Mouse (Mus musculus): ENCODE measurements at regions not wholly inside any gene's neighbourhood (a gene's known extent, or its start where the extent isn't known, plus 50 kb on each side); places are given as distances from the start of the nearest gene placed in this dataset.

DNA sequence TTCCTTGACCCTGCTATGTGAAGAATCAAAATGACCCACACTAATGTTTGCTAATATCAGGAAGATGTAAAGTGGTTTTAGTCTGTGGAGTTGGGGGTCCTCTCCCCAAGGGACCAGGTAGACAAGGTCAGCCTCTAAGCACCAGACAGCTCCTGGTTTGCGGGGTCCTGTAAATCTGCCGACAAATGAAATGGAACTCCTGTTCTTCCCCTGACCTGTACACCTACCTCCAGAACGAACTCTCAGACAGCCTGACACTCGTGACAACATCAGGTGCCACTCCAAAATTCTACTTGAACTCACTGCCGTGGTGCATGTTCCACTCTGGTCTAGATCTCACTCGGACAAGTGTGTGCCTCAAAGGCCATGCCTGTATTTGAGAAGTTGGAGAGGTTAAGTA lies 121.8 kb upstream of the Cdkn3 start:
- no peak for DNase-seq (ENCODE audit: low spot score in 2 of 2)

DNA sequence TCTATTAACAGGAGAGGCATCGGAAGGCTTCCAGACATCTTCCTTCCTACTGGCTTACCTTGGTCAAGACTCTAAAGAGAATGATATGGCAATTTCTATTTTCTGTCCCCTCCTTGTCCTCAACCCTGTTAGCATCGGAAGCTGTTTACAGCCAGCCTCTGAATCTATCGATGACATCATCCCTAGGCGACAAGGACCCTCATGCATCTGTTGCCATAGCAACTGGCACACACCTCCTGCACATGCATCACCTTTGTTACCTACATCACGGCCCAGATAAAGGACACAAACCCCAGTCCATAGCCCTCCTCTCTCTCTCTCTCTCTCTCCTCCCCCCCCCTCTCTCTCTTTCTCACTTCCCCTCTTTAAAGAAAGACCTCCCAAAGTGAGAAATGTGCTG lies 123.1 kb upstream of the Cdkn3 start:
- no peak for DNase-seq (ENCODE audit: low spot score in 2 of 2)

DNA sequence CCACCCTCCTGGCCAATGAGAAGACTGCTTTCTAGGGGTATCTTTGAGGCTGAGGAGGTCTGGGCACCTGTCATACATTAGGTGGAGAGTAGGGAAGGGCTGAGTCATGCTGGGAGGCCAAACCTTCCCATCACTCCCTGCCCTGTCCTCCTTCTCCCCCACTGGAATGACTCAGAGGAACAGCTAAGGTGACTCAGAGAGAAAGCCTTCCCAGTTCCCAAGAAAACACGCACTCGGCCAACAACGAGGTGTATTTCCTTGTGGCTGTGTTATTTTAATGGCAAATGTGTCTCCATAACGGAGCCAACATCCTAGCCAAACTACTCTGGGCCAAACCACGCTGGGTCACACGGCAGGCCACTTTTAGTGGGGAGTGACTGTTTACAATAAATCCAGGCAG lies 124.0 kb upstream of the Cdkn3 start:
- DNase-seq (ENCODE audit: low spot score in 2 of 2) = no peak

DNA sequence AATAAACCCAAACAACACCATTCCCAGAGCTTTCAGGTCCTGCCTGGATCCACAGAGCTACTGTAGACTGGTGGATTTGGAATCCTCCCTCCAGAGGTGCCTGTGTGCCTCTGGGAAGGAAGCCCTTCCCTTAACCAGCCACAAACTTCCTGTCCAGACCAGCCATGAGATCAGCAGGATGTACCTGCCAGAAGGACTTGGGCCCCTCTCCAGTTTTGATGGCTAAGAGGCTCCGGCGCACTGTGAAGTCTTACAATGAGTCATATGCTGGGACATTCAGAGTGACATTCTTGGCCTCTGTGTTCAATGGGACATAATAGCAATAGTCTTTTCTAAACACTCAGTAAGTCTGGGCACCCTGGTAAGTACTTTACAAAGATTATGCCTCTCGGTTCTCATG lies 125.0 kb upstream of the Cdkn3 start:
- no peak for DNase-seq (ENCODE audit: low spot score in 2 of 2)

DNA sequence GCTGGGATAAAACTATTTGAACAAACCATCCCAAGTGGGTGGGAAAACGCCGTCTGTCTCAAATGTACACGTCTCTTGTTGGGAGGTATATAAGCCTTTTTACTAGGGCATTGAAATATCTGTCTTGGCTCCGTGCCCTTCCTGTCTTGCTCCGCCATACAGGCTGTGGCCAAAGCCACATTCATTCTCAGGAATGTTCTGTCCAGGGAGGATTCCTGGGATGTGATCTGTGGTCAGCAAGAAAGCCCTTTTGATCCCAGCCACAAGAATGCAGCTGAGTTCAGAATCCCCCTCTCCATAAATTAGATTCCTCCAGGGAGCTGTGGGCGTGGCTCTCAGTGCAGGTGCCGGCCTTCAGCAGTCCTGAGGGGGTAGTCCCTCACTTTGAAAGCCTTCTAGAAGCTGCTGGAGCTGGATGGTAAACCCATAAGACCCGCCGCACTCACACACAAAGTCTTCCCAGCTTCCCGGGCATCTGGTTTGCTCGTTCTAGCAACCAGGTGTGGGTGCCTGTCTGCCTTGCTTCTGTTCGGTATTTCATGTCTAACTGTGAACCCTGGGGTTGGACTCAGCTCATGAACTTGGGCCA lies 125.6 kb upstream of the Cdkn3 start:
- no peak for DNase-seq (ENCODE audit: low spot score in 2 of 2)

DNA sequence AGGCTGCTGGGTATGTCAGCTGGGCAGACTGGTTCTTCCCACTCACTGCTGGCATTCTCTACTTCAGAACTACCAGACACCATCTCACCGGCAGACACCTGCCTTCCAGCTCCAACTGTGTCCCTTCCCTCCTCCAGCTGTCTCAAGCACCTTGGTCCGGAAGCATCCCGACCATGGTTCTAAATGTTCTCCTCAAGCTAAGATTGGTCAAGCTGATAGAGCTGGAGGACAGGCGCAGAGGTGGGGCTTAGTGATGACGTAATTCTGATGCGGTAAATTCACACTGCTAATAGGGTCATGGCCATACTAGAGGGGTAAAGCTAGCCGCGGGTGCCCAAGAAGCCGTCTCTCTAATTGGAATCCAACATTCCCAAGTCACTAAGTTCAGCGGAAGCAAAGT lies 126.1 kb upstream of the Cdkn3 start:
- DNase-seq (ENCODE audit: low spot score in 2 of 2) = no peak

DNA sequence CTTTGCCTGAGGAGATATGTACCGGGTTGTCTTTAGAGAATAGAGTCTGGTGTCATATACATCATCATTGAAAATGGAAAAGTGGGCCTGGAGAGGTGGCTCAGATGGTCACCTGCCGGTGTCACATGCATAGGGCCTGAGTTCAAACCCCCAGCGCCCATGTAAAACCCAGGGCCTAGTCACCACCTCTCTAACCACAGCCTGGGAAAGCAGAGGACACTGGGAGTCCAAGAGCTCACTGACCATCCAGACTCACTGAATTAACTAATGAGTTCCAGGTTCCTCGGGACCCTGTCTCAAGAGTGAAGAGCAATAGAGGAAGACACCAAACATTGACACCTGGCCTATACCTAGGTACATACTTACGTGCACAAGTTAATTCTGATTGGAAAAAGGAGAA lies 132.7 kb upstream of the Cdkn3 start:
- no peak for DNase-seq (ENCODE audit: low spot score in 2 of 2)

DNA sequence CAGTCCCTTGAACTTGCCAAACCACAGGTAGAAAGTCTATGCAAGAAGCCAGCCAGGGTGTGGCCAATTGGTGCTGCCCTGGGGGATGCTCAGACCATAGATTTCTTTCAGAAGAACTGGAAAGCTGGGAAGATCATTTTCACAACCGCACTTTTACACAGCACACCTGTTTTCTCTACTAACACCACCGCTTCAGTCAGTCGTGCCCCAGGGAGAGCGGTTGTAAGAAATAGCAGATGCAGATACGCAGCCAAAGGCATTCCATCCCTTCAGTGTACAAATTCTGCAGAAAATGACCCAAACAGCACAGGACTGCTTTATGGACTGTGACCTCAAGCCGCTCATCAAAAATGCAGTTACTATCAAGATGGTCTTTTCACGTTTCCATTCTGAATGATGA lies 134.6 kb upstream of the Cdkn3 start:
- no peak for DNase-seq (ENCODE audit: low spot score in 2 of 2)

DNA sequence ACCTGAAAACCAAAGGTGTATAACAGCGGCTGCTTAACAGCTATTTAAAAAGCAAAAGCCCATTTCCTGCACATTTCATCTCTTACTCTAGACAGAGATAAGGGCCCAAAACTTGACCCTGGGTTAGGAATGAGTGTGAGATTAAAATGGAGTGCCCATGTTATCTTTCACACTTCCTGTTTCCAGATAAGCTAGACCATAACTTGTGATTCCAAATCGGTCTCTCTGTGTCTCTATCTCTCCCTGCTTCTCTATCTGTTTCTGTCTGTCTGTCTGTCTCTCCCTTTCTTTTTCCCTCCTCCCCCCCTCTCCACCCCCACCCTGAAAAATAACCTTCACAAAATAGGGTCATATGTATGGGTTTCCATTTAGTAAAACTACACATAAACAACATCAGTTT lies 136.7 kb upstream of the Cdkn3 start:
- DNase-seq (ENCODE audit: low spot score in 2 of 2) = no peak

DNA sequence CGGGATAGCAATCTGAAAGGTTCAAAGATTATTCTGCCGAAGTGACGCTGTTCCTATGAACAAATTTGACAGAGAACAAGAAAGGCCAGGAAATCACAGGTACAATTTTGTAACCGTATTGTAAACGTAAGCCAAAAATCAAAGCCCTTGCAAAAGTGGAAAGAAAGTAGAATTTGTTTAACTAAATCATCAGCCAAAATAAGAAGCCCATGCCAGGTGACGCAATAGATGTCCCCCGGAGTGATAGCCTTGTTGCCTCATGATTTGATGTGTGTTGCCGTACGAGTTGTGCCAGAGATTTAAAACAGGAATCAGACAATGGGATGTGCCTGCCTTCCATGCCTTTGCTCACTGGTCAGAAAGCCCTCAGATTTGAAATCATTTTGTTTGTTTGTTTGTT lies 144.3 kb upstream of the Cdkn3 start:
- DNase-seq (ENCODE audit: low spot score in 2 of 2) = no peak

DNA sequence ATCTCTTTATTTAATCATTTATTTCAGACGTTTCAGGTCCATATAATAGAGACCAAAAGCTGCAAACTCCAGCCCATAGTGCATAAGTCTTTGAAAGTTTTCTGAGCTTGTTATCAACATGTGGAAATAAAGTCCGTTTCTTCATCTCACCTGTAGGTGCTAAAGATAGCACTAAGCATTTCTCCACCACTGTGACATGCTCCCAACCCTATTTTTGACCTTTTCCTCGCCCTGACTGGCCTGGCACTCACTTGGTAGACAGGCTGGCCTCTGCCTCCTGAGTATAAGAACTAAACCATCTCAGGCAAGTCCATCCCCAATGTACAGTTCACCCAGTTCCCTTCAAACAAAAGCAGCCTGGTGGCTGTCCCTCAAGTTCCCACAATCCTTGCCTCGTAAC lies 145.4 kb upstream of the Cdkn3 start:
- no peak for DNase-seq (ENCODE audit: low spot score in 2 of 2)

DNA sequence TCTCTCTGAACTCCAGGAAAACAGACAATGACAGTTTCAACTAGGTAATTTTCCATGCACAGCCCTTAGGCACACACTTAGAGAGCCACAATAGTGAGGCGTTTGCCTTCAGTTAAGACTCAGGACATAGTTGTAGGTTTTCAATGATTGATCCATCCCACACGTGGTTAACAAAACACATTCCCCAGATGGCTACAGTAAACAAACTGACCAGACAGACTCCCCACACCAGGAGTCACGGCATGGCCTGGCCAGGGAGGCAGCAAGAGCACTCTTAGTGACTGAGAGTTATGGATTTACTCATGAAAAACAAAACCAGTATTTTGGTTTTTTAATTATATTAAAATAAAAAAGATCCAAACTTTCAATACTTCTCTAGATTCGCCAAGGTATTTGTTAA lies 146.6 kb upstream of the Cdkn3 start:
- DNase-seq (ENCODE audit: low spot score in 2 of 2) = no peak

DNA sequence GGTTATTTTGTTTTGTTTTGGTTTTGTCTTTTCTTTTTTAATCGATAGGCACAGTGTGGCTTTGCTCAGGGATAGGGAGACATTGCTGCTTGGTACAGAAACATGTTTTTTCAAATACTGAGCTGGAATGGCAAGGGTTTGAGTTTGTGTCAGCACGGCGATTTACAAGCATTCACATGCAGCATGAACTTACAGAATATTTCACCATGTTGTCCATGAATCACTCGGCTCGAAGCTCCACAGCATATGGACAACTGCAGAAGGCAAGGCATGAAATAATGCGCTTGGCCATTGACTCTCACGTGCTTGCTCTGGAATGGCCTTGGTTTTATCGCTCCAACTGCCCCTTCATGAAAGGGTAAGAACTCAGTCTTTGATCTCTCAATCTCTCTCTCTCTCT lies 147.1 kb upstream of the Cdkn3 start:
- DNase-seq (ENCODE audit: low spot score in 2 of 2) = no peak

DNA sequence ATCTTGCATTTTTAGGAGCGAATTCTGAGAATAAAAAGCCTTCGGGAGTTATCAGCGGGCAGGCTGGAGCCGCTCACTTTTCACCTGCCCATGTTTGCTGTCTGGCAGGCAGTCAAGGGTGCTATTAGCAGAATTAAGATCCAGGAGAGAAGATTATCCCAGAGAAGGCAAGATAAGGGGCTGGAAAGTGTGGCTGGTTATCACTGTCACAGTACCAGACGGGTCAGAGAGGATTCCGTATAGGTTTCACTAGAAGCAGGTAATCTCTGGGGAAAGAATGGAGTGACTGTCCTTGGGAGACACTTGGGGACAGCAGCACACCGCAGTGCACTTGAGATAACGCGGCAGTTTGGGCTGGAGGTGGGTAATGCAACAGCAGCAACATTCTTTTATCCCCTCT lies 147.8 kb upstream of the Cdkn3 start:
- no peak for DNase-seq (ENCODE audit: low spot score in 2 of 2)

DNA sequence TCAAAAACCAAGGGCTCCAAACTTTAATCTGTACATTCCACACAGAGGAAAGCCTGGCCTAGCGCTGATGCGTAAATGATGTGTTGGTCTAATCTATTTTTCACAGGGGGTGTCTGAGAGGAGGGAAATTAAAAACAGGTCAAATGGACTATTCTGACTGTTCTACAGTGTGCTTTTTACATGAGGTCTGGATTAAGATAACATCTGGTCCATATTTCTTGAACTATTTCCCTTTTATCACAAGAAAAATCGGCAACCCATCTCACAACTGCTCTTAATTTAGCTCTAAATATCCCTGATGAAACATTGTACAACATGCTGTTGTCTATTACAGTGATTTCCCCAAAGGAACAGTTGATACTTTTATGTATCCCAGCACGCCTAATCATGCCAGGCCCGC lies 149.4 kb upstream of the Cdkn3 start:
- DNase-seq (ENCODE audit: low spot score in 2 of 2) = no peak

DNA sequence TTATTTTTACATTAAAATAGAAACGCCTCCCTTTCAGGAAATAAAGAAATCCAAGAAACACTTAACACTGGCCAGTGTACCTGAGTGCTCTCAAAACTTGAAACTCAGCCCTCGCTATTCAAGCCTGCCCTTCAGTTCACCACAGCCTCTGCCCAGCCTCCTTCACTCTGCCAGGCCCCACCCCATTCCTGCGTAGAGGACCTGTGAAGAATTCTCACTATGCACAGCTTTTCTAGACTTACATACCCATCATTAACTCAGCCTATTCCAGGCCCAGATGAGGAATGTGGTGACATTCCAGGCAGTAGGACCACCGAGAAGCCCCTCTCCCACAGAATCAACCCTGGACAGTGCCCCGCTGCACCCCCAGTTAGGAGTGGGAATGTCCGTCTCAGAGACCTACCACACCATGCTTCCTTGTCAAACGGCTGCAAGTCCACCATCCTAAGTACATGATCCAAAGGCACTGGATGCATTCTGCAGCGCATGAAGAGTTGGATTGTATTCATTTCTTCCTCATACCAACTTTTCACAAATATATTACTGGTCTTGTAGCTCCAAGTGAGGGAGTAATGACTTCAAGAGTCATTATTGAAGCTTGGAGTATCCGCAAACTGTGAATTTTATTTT lies 150.0 kb upstream of the Cdkn3 start:
- DNase-seq (ENCODE audit: low spot score in 2 of 2) = no peak

DNA sequence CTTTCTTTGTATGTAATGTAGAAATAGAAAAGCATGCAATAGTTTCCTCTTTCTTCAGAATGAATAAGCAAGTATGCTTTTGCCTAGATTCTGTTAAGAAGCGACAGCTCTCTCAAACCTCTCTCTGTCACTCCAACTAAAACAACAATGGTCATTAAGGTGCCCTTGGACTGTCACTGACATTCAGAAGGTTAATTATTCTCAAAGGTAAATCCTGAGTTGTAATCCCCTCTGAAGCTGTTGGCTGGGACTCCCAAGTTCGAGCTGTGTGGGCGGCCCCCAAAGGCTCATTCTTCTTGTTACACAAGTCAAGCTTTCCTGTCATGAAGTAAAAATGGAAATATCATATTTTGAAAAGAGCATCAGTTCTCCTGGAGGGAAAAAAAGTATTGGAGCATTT lies 153.6 kb upstream of the Cdkn3 start:
- DNase-seq (ENCODE audit: low spot score in 2 of 2) = no peak

DNA sequence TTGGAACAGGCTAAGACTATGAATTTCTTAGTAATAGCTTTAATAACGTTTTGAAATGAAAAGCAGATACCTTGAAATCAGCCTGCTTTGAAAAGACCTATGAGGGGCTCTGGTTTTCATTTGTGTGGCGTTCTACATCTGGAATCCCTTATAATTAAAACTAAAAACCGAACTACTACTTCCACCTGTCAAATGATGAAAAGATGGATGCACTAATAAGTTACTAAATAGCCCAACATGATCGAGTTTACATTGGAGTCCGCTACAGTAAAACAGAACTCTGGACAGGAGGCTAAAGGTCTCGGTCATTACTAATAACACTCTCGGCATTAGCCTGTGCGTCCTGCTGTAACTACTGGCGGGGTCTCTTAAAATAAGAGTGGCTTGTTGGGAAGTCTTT lies 154.3 kb upstream of the Cdkn3 start:
- DNase-seq (ENCODE audit: low spot score in 2 of 2) = no peak

DNA sequence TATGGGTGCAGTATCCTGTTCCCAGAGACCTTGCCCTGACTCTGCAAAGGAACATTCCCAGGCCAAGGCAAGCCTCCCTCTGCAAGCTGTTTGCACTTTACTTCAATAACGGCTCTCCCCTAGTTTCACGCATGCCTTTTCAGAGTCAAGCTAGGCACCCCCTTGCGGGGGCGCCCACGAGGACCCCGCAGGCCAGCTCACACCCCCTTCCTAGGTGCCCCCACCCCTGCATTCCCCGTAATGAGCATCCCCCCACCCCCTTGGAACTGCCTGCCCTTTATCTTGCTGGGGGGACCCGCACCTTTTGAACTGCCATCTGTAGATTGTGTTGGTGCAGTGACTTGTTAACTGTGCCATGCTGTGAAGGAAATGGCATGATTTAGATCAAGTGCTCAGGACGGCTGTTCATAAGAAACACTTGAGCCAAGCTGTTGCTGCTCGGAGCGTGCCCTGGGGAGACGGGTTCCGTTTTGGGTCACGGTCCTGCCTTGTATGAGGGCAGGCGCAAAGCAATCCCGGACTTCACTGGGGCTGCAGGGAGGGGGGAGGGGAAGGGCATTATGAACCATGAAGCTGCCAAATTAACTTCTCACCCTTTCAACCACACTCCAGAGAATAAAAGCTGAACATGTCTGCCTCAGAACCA lies 155.3 kb upstream of the Cdkn3 start:
- DNase-seq (ENCODE audit: low spot score in 2 of 2) = no peak

DNA sequence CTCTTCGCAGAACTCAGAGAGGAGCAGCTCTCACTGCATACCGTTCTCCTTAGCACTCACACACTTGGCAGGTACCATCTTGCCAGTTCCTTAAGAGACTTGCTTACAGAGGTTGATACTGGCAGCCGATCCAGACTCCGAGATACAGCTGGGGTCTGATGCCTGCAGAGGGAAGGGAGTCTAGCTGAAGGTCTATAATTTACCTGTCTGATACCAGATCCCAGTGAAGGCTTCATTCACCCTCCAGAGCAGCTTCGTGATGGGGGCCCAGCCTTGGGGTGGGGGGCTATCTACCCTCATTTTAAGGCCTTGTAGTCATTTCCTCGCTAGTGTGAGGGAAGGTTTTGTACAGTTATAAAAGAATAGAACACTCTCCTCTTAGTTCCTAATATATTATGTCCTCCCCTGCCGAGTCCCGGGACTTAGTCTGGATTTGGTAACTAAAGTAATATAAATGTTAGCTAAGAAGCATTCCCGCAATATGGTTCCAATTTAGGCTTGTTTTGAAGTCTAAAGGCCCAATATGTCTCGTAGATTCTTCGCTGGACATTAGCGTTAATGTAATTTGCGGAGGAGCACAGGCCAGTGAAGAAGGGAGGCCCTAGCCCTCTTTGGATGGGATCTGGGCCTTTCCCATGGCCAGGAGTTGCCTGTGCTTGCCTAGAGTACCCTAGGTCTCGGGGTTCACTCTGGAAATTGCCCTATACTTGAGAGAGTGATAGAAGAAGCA lies 156.0 kb upstream of the Cdkn3 start:
- no peak for DNase-seq (ENCODE audit: low spot score in 2 of 2)

DNA sequence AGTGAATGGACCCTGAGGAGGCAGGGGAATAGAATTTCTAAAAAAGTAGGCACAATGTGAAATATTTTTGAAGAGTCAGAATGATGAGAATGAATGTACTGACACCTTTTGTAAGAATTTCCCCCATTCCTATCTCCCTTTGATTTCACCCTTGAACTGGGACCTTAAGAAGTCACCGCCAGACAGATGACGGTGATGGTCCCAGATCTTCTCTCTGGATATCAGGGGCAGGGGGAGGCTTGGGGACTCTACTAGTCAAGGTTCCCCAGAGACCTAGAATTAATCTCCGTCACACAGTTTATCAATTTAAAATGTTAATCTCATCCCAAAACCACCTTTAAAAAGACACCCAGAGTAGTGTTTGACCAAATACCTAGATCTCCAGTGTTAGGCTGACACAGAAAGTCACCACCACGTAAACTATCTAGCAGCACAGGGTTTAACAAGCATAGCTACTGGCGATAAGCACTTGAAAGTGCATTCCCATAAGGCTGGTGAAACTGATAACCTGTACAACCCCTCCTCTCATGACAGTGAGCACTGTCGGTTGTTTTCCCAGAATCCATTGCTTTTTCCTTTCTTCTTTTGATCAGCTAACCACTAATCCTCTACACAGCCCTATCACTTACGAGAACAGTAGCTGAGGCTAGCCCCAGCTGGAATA lies 163.5 kb upstream of the Cdkn3 start:
- no peak for DNase-seq (ENCODE audit: low spot score in 2 of 2)

DNA sequence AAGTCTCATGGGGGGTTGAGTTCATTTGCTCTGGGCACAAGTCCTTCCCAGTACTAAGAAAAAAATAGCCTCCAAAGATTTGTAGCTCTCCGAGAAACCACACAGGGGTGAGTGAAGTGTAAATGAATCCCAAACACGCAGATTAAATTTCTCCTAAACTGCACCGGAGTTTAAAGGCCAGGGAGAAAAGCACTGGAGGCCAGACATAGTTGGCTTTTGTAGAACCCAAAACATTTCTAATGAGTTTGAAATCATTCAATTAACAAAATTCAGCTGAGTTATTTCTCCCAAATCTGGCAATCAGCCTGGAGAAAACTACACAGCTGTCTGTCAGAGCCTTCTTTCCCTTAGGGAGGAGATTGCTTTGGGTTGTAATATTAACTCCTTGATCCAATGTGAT lies 166.2 kb upstream of the Cdkn3 start:
- no peak for DNase-seq (ENCODE audit: low spot score in 2 of 2)
